Mouse (Mus musculus) adrenal gland, postnatal 10 days (tissue): ENCODE measurements around the gene Bptf. TPM values are rescaled to one million over a fixed set of nuclear protein-coding genes. Genes with fewer than 3 reads are reported as not detected.
A peak's percentile ranks its signal among the peaks of the same experiment; 100 is the strongest.
"Not testable (repeated sequence)": the region's sequence is repeated elsewhere in the genome, so short reads cannot be mapped to it uniquely, and the experiment has no call there.

Experiments
- DNase-seq: peaks from one replicate; pipeline ENCODE4 v3.0.0; 2021; ENCODE audit warnings: mixed read lengths
- long read RNA-seq, 2 experiments: library from polyadenylated mRNA; stranded (forward); transcript quantifications; one replicate each; pipeline ENCODE4 v2.0.0; 2021
- total RNA-seq, 2 experiments: library from RNA; stranded (reverse); gene quantifications; 2 replicates each; pipeline ENCODE4 v1.2.3; 2021

Bptf gene
- 10 to 100 TPM; 33.6 to 42.5 TPM for total RNA-seq
- long read RNA-seq, experiment 1, partial matches to known transcripts, result 11 of 19 reads
- long read RNA-seq, experiment 1, other reads (novel, unspliced or antisense), result 8 of 19 reads
- long read RNA-seq, experiment 2, partial matches to known transcripts, result 0 of 4 reads
- long read RNA-seq, experiment 2, other reads (novel, unspliced or antisense), result 4 of 4 reads

- DNase-seq, result peak; percentile 94
These were observed at the start of gene Bptf for GRCm38 (mm10) chr11:107131749-107132421. Gene Bptf (minus strand): TSS chr11:107132127.

GRCm38 (mm10) chr11:107161215-107161614 lies 29.3 kb upstream of the Bptf start:
- DNase-seq, result no peak

- no peak for DNase-seq
These were observed 27.1 kb upstream of the Bptf start for GRCm38 (mm10) chr11:107159034-107159433.

GRCm38 (mm10) chr11:107156977-107157642 lies 25.2 kb upstream of the Bptf start:
- peak; percentile 8 for DNase-seq

GRCm38 (mm10) chr11:107155292-107155691 lies 23.4 kb upstream of the Bptf start:
- no peak for DNase-seq

- DNase-seq, result no peak
These were observed 22.5 kb upstream of the Bptf start for GRCm38 (mm10) chr11:107154431-107154830.

- DNase-seq, result no peak
These were observed 21.7 kb upstream of the Bptf start for GRCm38 (mm10) chr11:107153645-107154044.

- peak; percentile 24 for DNase-seq
These were observed 19.9 kb upstream of the Bptf start for GRCm38 (mm10) chr11:107151809-107152208.

- DNase-seq, result not testable (repeated sequence)
These were observed 12.0 kb upstream of the Bptf start for GRCm38 (mm10) chr11:107143956-107144355.

GRCm38 (mm10) chr11:107142382-107142781 lies 10.5 kb upstream of the Bptf start:
- no peak for DNase-seq

GRCm38 (mm10) chr11:107140756-107141155 lies 8.8 kb upstream of the Bptf start:
- no peak for DNase-seq

GRCm38 (mm10) chr11:107138633-107139032 lies 6.7 kb upstream of the Bptf start:
- DNase-seq, result peak; percentile 24

GRCm38 (mm10) chr11:107137593-107137992 lies 5.7 kb upstream of the Bptf start:
- no peak for DNase-seq

- not testable (repeated sequence) for DNase-seq
These were observed 4.5 kb upstream of the Bptf start for GRCm38 (mm10) chr11:107136458-107136857.

- no peak for DNase-seq
These were observed 3.8 kb upstream of the Bptf start for GRCm38 (mm10) chr11:107135741-107136140.

- DNase-seq, result peak; percentile 27
These were observed 499 bp upstream of the Bptf start for GRCm38 (mm10) chr11:107132426-107132825.

- DNase-seq, result peak; percentile 77
These were observed 813 bp downstream of the Bptf start for GRCm38 (mm10) chr11:107130879-107131748.

- DNase-seq, result no peak
These were observed 1.6 kb downstream of the Bptf start for GRCm38 (mm10) chr11:107130221-107130788.

- no peak for DNase-seq
These were observed 2.3 kb downstream of the Bptf start for GRCm38 (mm10) chr11:107129641-107130040.

- DNase-seq, result not testable (repeated sequence)
These were observed 5.2 kb downstream of the Bptf start for GRCm38 (mm10) chr11:107126716-107127115.

- DNase-seq, result peak; percentile 18
These were observed 6.9 kb downstream of the Bptf start for GRCm38 (mm10) chr11:107125011-107125410.

GRCm38 (mm10) chr11:107124327-107124731 lies 7.6 kb downstream of the Bptf start:
- peak; percentile 68 for DNase-seq
